Mouse (Mus musculus) thymus, adult 2 months (tissue): ENCODE results near the gene Gm10197.

ENCODE experiments used
- CTCF ChIP-seq: fragments of 200-500 bp; IDR thresholded peaks from 2 replicates; pipeline ENCODE4 v1.5.1; 2012; ENCODE audit warnings: mild to moderate bottlenecking, control low read depth, low read length, moderate library complexity, borderline replicate concordance; ENCODE audit not compliant: control insufficient read depth, poor library complexity, insufficient read depth; ENCODE audit errors: extremely low read depth
- POLR2A ChIP-seq: fragments of 200-500 bp; IDR thresholded peaks from 2 replicates; pipeline ENCODE4 v1.6.1; 2012; ENCODE audit warnings: mild to moderate bottlenecking, low read length, control low read depth, moderate library complexity; ENCODE audit not compliant: control insufficient read depth, poor library complexity, insufficient read depth; ENCODE audit errors: extremely low read depth

GRCm38 (mm10) chr19:53353864-53354263 is 17.7 kb downstream of the Gm10197 start:
- TF ChIP-seq CTCF = no peak
- TF ChIP-seq POLR2A = no peak
